Mouse (Mus musculus) left cerebral cortex, postnatal 25 days (tissue): ENCODE measurements around the gene Cirbp. TPM values are rescaled to one million over a fixed set of nuclear protein-coding genes. Genes with fewer than 3 reads are reported as not detected.
"Not testable (repeated sequence)": the region's sequence is repeated elsewhere in the genome, so short reads cannot be mapped to it uniquely, and the experiment has no call there.

ENCODE experiments used
- DNase-seq, 2 experiments: peaks; one replicate each; pipeline ENCODE4 v3.0.0; 2022; ENCODE audit warnings: low spot score in 2 of 2, mixed read lengths in 1 of 2
- intact Hi-C: fragments of 180-260 bp; cut with DNase I; formaldehyde crosslinking; loops from one replicate; pipeline ENCODE4 v1.15.1; 2025
- total RNA-seq, 2 experiments: library from RNA; stranded (reverse); gene quantifications; 2 replicates each; pipeline ENCODE4 v1.2.3; 2021

Gene Cirbp
- total RNA-seq, 2 experiments from 2014 or later = 77.3 to 90.1 TPM

- peak in 1 of 2 experiments; percentile 56 for DNase-seq
- intact Hi-C loops = no loop called here
Measured at GRCm38 (mm10) chr10:80159021-80159560, 6.7 kb upstream of the Cirbp start.

- intact Hi-C loops = no loop called here
- DNase-seq = peak; percentile 99
Measured at GRCm38 (mm10) chr10:80159561-80160454, 6.0 kb upstream of the Cirbp start.

- no peak for DNase-seq
- intact Hi-C loops = no loop called here
Measured at GRCm38 (mm10) chr10:80160455-80161371, 5.1 kb upstream of the Cirbp start.

GRCm38 (mm10) chr10:80161522-80162242 lies 4.1 kb upstream of the Cirbp start:
- no peak for DNase-seq
- intact Hi-C loops = no loop called here

- intact Hi-C loops = no loop called here
- no peak for DNase-seq
Measured at GRCm38 (mm10) chr10:80162243-80162608, 3.6 kb upstream of the Cirbp start.

- intact Hi-C loops = no loop called here
- no peak for DNase-seq
Measured at GRCm38 (mm10) chr10:80162716-80163299, 3.0 kb upstream of the Cirbp start.

GRCm38 (mm10) chr10:80163721-80164120 lies 2.1 kb upstream of the Cirbp start:
- intact Hi-C loops = no loop called here
- peak in 1 of 2 experiments; percentile 60 for DNase-seq

GRCm38 (mm10) chr10:80164161-80164997 lies 1.4 kb upstream of the Cirbp start:
- no peak for DNase-seq
- intact Hi-C loops = no loop called here

- intact Hi-C loops = loop anchor here (1.0 kb wide), 2 partner anchors 17 to 23 kb away; partner anchors contain the start of gene Midn
- peak; percentile 95 to 98 for DNase-seq
Measured at GRCm38 (mm10) chr10:80164998-80165344, 814 bp upstream of the Cirbp start.

GRCm38 (mm10) chr10:80166136-80166535 lies 351 bp downstream of the Cirbp start:
- intact Hi-C loops = not testable (repeated sequence)

GRCm38 (mm10) chr10:80167460-80168037 lies 1.8 kb downstream of the Cirbp start:
- peak; percentile 98 to 99 for DNase-seq
- intact Hi-C loops = no loop called here

More at GRCm38 (mm10) chr10:80166136-80166535, 351 bp downstream of the Cirbp start:
- DNase-seq = not testable (repeated sequence)

- DNase-seq = peak; percentile 92 to 95
- intact Hi-C loops = no loop called here
Measured at GRCm38 (mm10) chr10:80168038-80168661, 2.4 kb downstream of the Cirbp start.

- intact Hi-C loops = no loop called here
- DNase-seq = no peak
Measured at GRCm38 (mm10) chr10:80169070-80169469, 3.3 kb downstream of the Cirbp start.

- no peak for DNase-seq
- intact Hi-C loops = loop anchor here (10.0 kb wide), 1 partner anchor 205 kb away; no protein-coding TSS in a partner anchor
Measured at GRCm38 (mm10) chr10:80169651-80170050, 3.9 kb downstream of the Cirbp start.

- no peak for DNase-seq
- intact Hi-C loops = loop anchor here (10.0 kb wide), 1 partner anchor 205 kb away; no protein-coding TSS in a partner anchor
Measured at GRCm38 (mm10) chr10:80170052-80170451, 4.3 kb downstream of the Cirbp start.

GRCm38 (mm10) chr10:80170601-80171021 lies 4.8 kb downstream of the Cirbp start:
- no peak for DNase-seq
- intact Hi-C loops = loop anchor here (10.0 kb wide), 1 partner anchor 204 kb away; no protein-coding TSS in a partner anchor

- intact Hi-C loops = loop anchor here (10.0 kb wide), 1 partner anchor 204 kb away; no protein-coding TSS in a partner anchor
Measured at GRCm38 (mm10) chr10:80171252-80171651, 5.5 kb downstream of the Cirbp start.

More at GRCm38 (mm10) chr10:80171252-80171651, 5.5 kb downstream of the Cirbp start:
- no peak for DNase-seq
